Mouse (Mus musculus): ENCODE results near the gene Gm21778.
"Not testable (repeated sequence)": the region's sequence is repeated elsewhere in the genome, so short reads cannot be mapped to it uniquely, and the experiment has no call there.

Gm21778 gene

GRCm38 (mm10) chrY:5942160-5942559, at the start of gene Gm21778:
Gene Gm21778, plus strand, starts transcription at chrY:5942460.
- in situ Hi-C loops (cut with MboI, MseI) = not testable (repeated sequence)

All from T-helper 2 cell (primary cell).